Mouse (Mus musculus): ENCODE results near the gene Diras1.

Gene Diras1

DNA sequence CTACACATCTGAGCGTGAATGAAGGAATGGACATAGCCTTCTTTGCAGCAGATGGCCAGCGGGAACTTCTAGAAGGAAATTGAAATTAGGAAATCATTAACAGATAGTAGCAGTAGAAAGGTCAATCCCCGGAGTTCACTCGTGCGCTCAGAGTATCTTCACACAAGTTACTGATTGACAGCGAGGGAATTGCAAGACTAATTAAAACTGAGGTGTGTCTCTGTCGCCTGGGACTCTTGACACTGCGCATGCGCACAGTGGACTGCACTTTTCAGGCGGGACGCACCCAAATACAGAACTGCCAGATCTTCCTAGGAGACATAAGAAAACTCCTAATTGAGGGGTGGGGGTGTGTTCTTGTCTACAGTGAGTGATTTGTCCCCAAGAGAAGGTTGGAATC, 50.0 kb downstream of the Diras1 start:
- no peak for DNase-seq (ENCODE audit: low read depth in 2 of 2, low spot score in 2 of 2)

DNA sequence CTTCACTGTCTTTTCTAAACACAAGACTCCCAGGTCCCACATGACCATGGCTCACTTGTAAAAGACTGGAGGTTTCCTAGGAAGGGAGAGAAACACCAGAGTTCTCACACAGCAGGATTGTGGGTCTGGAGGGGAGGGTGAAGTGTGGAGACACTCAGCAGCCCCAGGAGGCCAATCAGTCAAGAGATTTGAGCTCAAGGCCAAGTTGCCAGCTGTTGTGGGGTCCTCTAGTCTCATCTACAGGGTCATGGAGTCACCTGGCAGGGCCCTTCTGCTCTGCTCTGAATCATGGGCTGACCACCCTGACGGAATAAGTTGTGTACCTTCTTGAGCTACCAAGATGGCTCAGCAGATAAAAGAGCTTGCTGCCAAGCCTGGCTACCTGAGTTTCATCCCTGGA, 51.7 kb downstream of the Diras1 start:
- DNase-seq (ENCODE audit: low read depth in 2 of 2, low spot score in 2 of 2) = no peak

GRCm38 (mm10) chr10:80972071-80972987, 53.1 kb downstream of the Diras1 start:
- no peak for DNase-seq (ENCODE audit: low read depth in 2 of 2, low spot score in 2 of 2)

DNA sequence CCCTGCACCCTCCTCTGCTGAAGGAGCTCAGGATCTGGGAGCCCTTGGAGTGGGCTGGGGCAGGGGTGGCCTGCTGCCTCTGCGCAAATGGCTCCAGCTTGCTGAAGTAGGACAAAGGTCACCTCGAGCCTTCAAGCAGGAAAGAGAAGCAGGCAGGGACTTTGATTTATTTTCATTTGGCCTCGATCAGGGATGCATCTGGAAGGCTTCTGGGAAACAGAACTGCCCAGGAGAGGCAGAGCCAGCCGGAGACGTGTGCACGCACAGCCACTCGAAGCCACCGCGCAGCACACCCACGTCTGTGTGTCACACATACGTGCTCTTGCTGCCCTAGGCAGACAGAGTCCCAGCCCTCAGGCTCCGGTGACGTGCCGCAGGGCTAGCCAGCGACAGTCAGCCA, 53.9 kb downstream of the Diras1 start:
- no peak for DNase-seq (ENCODE audit: low read depth in 2 of 2, low spot score in 2 of 2)

- DNase-seq (ENCODE audit: low read depth in 2 of 2, low spot score in 2 of 2) = no peak
These were observed 55.3 kb downstream of the Diras1 start for GRCm38 (mm10) chr10:80970159-80970558.
